Mouse (Mus musculus): ENCODE measurements at regions not wholly inside any gene's neighbourhood (a gene's known extent, or its start where the extent isn't known, plus 50 kb on each side); places are given as distances from the start of the nearest gene placed in this dataset.

DNA sequence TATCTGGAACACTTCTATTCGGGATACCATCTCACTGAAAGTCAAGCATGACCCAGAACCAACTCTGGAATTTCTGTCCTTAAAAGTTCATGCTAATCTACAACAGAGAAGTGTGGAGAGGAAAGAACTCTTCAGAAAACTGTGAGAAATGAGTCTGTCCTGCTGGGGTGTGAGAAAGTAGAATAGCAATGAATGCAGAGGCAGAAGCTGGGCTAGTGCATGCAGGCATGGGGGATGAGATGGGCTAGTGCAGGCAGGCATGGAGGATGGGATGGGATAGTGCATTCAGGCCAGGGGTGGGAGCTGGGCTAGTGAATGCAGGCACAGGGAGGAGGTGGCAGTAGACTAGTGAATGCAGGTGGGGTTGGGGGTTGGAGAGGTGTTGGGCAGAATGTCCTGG lies 424.8 kb downstream of the Pdcd6ip start:
- TF ChIP-seq CTCF (conservative IDR thresholded peaks at IDR 0.05; ENCODE audit: insufficient read depth, insufficient read length, low read depth, low read length), result no peak
- TF ChIP-seq POLR2A (IDR thresholded peaks at IDR 0.05; ENCODE audit: low read depth, low read length), result no peak
